Mouse (Mus musculus) MEL (cell line): Measurements from ENCODE around the gene Syce2.

Experiments used
- CHD1 ChIP-seq: IDR thresholded peaks from 2 replicates; pipeline ENCODE4 v1.6.1; 2012; ENCODE audit warnings: low read depth, mild to moderate bottlenecking, inconsistent platforms, low read length, improper control_type of control experiment
- CHD2 ChIP-seq: IDR thresholded peaks from 2 replicates; pipeline ENCODE4 v1.6.1; 2011; ENCODE audit warnings: low read length, improper control_type of control experiment
- CTCF ChIP-seq, 3 experiments: IDR thresholded peaks in 2 of 3; conservative IDR thresholded peaks in 1 of 3; 2 replicates each; pipeline ENCODE4 v1.5.1; 2011 to 2012; ENCODE audit warnings: low read length in 3 of 3, low read depth in 2 of 3, mild to moderate bottlenecking in 2 of 3, improper control_type of control experiment in 1 of 3, inconsistent platforms in 1 of 3, mixed read lengths in 1 of 3, moderate library complexity in 1 of 3; ENCODE audit not compliant: control insufficient read depth in 1 of 3, insufficient read depth in 1 of 3, poor library complexity in 1 of 3, severe bottlenecking in 1 of 3
- E2F4 ChIP-seq: IDR thresholded peaks from 2 replicates; pipeline ENCODE4 v1.6.1; 2011; ENCODE audit warnings: low read depth, low read length, improper control_type of control experiment, borderline replicate concordance
- EP300 ChIP-seq, 2 experiments: IDR thresholded peaks; 2 replicates each; pipeline ENCODE4 v1.6.1; 2011; ENCODE audit warnings: improper control_type of control experiment in 2 of 2, low read length in 2 of 2, low read depth in 1 of 2, mild to moderate bottlenecking in 1 of 2
- MEF2A ChIP-seq: IDR thresholded peaks from 2 replicates; pipeline ENCODE4 v1.6.1; 2014; ENCODE audit warnings: low read depth, mild to moderate bottlenecking, inconsistent platforms, low read length, improper control_type of control experiment; ENCODE audit not compliant: poor library complexity, insufficient replicate concordance, severe bottlenecking; ENCODE audit errors: extremely low read depth
- POLR2A ChIP-seq, 2 experiments: IDR thresholded peaks; 2 replicates each; pipeline ENCODE4 v1.6.1; 2011 to 2012; ENCODE audit warnings: low read length in 2 of 2, mild to moderate bottlenecking in 2 of 2, control low read depth in 1 of 2, improper control_type of control experiment in 1 of 2, low read depth in 1 of 2, moderate library complexity in 1 of 2; ENCODE audit not compliant: control insufficient read depth in 1 of 2, insufficient read depth in 1 of 2, poor library complexity in 1 of 2
- POLR2AphosphoS2 ChIP-seq: IDR thresholded peaks from 2 replicates; pipeline ENCODE4 v1.6.1; 2011; ENCODE audit warnings: low read length, improper control_type of control experiment
- RAD21 ChIP-seq: IDR thresholded peaks from 2 replicates; pipeline ENCODE4 v1.6.1; 2011; ENCODE audit warnings: mild to moderate bottlenecking, low read depth, low read length, improper control_type of control experiment
- TAL1 ChIP-seq: IDR thresholded peaks from 2 replicates; pipeline ENCODE4 v1.6.1; 2012; ENCODE audit warnings: mild to moderate bottlenecking, inconsistent platforms, low read length, moderate library complexity, mixed read lengths
- USF1 ChIP-seq: IDR thresholded peaks from 2 replicates; pipeline ENCODE4 v1.6.1; 2014; ENCODE audit warnings: low read depth, mild to moderate bottlenecking, inconsistent platforms, low read length, improper control_type of control experiment, moderate library complexity
- ZC3H11A ChIP-seq: IDR thresholded peaks from 2 replicates; pipeline ENCODE4 v1.6.1; 2012; ENCODE audit warnings: low read depth, mild to moderate bottlenecking, inconsistent platforms, low read length, improper control_type of control experiment
- ZKSCAN1 ChIP-seq: IDR thresholded peaks from 2 replicates; pipeline ENCODE4 v1.6.1; 2012; ENCODE audit warnings: low read depth, mild to moderate bottlenecking, inconsistent platforms, low read length, improper control_type of control experiment, moderate library complexity
- ZMIZ1 ChIP-seq: IDR thresholded peaks from 2 replicates; pipeline ENCODE4 v1.6.1; 2012; ENCODE audit warnings: low read depth, mild to moderate bottlenecking, inconsistent platforms, low read length, improper control_type of control experiment, moderate library complexity

DNA sequence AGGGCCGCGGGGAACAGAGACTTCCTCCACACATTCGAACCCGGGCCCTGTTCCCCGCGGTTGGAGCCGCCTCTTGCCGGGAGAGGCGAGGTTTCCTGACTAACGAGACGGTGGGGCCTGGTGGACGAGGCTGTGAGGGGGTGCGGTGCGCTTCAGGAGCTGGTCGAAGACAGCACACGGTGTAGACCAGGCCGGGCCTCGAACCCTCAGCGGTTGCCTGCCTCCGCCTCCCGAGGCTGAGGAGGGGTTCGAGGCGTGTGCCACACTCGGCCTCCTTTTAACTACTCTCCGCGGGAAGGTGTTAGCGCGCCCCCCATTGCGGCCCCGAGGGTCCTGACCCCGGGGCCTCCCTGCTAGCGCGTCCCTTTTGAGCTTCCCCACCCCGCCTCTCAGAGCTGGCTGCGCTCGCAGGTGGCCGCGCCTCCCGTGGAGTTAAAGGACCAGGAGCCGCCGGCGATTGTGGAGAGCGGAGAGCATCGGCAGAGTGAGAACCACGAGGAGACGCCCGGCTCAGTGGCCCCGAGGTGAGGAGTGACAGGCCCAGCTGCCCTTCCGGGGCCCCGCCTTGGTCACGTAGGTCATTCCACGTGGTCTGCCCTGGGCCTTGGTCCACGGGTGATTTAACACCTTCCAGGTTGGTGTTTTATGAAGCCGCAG is 526 bp downstream of the Syce2 start:
- TF ChIP-seq TAL1 (no peak), CHD1 (no peak), E2F4 (no peak; the same call in 1 of the 2 replicates), POLR2A (IDR thresholded peaks at IDR 0.05; ENCODE audit: control insufficient read depth in 1 of 2, insufficient read depth in 1 of 2, low read depth in 1 of 2, low read length in 2 of 2, poor library complexity in 1 of 2) (no peak; a peak in 2 of 4 replicates), ZMIZ1 (no peak), RAD21 (no peak), CTCF (IDR thresholded peaks at IDR 0.05 in 2 of 3, conservative IDR thresholded peaks at IDR 0.05 in 1 of 3; ENCODE audit: control insufficient read depth in 1 of 3, insufficient read depth in 1 of 3, low read depth in 2 of 3, low read length in 3 of 3, poor library complexity in 1 of 3, severe bottlenecking in 1 of 3) (no peak), CHD2 (no peak), USF1 (no peak), ZKSCAN1 (no peak), POLR2AphosphoS2 (no peak), EP300 (IDR thresholded peaks at IDR 0.05; ENCODE audit: low read depth in 1 of 2, low read length in 2 of 2) (no peak), ZC3H11A (no peak), MEF2A (no peak)
